Mouse (Mus musculus) kidney, postnatal 36 days (tissue): Measurements from ENCODE around the gene Zgpat.

Experiments
- DNase-seq, 2 experiments: peaks; one replicate each; pipeline ENCODE4 v3.0.0; 2021 to 2022; ENCODE audit warnings: mixed read lengths in 2 of 2

The Zgpat gene

DNA sequence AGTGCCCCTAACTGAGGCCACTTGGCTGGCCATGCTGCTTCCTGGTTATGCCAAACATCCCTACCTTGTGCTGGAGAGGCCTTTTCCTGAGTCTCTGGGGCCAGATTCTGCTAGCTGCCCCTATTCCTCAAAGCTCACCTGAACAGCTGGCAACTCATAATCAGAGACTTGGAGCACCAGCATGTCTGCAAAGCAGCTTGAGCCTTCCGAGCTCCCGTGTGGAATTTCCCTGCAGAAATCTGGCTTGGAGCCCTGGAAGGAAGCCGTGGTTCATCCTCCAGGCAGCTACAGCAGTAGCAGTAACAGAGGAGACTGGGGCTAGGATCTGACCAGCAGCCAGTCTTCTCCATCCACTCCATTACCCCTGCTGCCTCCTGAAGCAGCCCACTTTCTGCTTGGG lies 21.2 kb downstream of the Zgpat start:
- peak in 1 of 2 experiments; percentile 59 for DNase-seq

- no peak for DNase-seq
Observed at GRCm38 (mm10) chr2:181386663-181387210, 22.0 kb downstream of the Zgpat start.

GRCm38 (mm10) chr2:181390136-181390870 lies 25.6 kb downstream of the Zgpat start:
- DNase-seq: no peak

DNA sequence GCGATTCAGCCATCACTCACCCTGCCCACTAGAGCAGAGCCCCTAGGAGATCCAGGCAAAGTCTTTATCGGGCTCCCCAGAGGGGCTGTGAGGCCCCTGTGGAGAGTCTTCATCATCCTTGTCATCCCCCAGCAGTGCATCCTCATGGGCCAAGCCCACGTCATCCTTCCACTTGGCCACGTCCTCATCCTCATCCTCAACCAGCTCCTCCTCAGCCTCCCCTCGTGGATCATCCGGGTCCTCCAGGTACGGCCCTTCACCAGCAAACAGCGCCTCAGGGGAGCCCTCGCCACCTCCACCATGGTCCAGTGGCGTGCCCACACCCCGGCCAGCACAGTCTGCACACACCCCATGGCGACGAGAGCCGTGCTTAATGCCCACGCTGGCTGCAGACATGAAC lies 26.3 kb downstream of the Zgpat start:
- no peak for DNase-seq

- DNase-seq: no peak
Observed at GRCm38 (mm10) chr2:181391541-181391940, 26.8 kb downstream of the Zgpat start.

- peak; percentile 86 to 95 for DNase-seq
Observed at GRCm38 (mm10) chr2:181392600-181393213, 28.0 kb downstream of the Zgpat start.

DNA sequence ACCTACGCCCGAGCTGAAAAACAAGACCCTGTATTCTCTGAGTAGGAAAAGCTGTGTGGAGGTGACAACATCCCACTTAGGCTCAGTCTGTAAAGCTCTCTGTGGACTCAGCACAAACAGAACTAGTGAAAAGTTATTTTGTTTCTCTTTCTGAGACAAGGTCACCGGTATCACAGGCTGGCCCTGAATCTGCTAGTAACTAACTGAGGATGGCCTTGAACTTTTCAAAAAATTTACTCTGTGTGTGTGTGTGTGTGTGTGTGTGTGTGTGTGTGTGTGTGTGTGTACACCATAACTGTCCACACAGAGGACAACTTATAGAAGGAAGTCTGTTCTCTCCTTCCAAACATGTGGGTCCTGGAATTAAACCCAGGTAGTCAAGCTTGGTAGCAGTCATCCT lies 29.4 kb downstream of the Zgpat start:
- DNase-seq: no peak

DNA sequence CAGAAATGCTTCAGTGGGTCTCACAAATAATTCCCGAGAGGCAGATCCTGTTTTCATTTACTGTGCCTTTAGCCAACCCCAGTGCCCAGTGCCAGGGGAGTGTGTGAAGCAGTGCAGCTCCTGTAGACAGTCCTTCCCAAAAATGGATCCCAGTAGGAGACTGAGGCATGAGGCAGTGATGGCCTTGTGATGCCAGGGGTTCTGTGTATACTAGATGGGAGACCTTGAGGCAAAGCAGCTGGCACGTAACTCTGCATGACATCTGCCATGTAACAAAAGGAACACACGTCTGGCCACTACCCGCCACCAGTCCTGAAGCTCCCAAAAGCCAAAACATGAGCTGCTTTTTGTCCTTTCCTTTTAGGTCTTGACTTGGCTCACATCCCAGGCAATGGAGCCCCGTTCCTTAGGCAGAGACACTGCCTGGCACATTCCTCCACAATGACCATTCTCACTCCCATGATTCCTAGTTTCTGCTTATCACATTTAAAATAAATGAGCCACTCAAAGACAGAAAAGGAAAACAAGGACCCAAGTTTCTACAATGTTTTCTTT lies 32.6 kb downstream of the Zgpat start:
- no peak for DNase-seq

- no peak for DNase-seq
Observed at GRCm38 (mm10) chr2:181401497-181401896, 36.8 kb downstream of the Zgpat start.

GRCm38 (mm10) chr2:181403722-181404121 lies 39.0 kb downstream of the Zgpat start:
- DNase-seq: no peak

DNA sequence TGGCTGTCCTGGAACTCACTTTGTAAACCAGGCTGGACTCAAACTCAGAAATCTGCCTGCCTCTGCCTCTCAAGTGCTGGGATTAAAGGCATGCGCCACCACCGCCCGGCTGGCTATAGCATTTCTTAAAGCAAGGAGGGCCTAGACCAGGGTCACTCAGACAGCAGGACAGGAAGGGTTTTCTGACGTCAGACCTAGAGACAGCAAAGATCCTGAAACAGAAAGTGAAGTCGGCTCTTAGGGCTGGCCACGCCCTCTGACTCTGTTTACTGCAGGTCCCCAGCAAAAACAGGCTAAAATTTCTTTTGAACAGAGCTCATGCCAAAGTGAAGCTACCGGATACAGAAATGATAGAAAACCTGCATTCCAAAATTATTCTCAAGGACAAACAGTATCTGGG lies 44.9 kb downstream of the Zgpat start:
- DNase-seq: peak in 1 of 2 experiments; percentile 9

- peak; percentile 78 to 89 for DNase-seq
Observed at GRCm38 (mm10) chr2:181410760-181411473, 46.2 kb downstream of the Zgpat start.

- DNase-seq: peak in 1 of 2 experiments; percentile 32
Observed at GRCm38 (mm10) chr2:181413141-181413540, 48.4 kb downstream of the Zgpat start.

- peak; percentile 86 to 90 for DNase-seq
Observed at GRCm38 (mm10) chr2:181415945-181416344, 51.2 kb downstream of the Zgpat start.

DNA sequence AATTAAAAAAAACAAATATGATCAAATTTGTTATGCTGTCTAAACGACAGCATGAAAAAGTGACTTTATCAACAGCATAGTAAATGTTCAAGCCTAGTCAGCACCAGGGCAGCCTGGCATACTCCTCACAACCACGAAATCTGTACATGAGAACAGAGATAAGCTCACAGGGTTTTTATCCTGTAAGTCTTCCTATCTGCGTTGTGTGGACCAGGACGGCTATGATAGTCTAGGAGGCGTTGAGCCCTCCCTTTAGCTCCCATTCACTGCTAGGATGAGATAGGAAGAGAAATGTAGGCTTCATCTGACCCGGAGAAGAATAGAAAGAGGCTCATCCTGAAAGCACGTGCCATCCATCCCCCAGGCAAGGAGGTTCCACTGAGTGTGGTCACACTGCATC lies 54.6 kb downstream of the Zgpat start:
- no peak for DNase-seq

DNA sequence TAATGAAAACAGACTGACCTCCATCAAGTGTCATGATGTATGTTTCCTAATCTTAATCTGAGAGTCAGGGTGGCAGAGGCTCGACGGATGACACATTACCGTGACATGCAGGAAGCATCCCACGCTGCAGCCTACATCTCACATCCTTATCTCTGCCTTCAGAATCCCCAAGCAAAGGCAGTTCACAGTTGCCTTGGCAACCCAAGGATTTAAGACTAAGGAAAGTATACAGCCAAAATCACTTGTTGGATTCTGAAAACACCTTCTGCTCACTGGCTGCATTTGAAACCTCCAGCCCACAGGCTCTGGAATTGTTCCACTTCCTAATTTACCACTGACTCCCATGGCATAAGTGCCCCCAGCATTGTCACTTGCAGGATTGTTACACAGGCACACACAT lies 55.7 kb downstream of the Zgpat start:
- no peak for DNase-seq

GRCm38 (mm10) chr2:181420903-181421638 lies 56.3 kb downstream of the Zgpat start:
- DNase-seq: peak; percentile 16 to 21

DNA sequence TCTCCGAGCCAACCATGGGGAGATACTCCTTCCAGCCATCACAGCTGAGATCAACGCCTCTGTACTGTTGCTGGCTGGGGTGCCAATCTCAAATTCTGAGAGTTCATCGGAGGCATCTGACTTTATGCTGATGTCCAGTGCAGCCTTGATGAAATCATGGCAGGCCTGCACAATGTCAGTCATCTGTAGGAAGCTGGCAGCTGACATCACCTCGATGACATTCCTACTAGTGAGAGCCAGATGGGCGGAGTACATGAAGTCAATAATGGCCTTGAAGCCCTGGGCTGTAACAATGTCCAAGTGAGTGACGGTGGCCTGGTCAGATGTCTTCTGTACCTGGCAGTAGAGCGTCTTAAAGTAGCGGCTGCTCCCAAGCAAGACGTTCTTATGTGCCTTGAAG lies 59.1 kb downstream of the Zgpat start:
- DNase-seq: no peak
